Mouse (Mus musculus) lung, adult 2 months (tissue): Measurements from ENCODE around the gene Pygm.

ENCODE experiments used
- CTCF ChIP-seq: fragments of 200-500 bp; IDR thresholded peaks from 2 replicates; pipeline ENCODE4 v1.5.1; 2011; ENCODE audit warnings: mild to moderate bottlenecking, low read length, control low read depth; ENCODE audit not compliant: insufficient read depth
- POLR2A ChIP-seq: fragments of 200-500 bp; IDR thresholded peaks from 2 replicates; pipeline ENCODE4 v1.6.1; 2011; ENCODE audit warnings: low read depth, mild to moderate bottlenecking, control low read depth, low read length, borderline replicate concordance; ENCODE audit errors: extremely low read depth

GRCm38 (mm10) chr19:6339191-6339590, 45.0 kb upstream of the Pygm start:
- TF ChIP-seq CTCF (no peak), POLR2A (no peak)
